Mouse (Mus musculus) cortical plate, adult 2 months (tissue): ENCODE measurements around the gene Actbl2.

ENCODE experiments used
- CTCF ChIP-seq: fragments of 200-500 bp; IDR thresholded peaks from 2 replicates; pipeline ENCODE4 v1.5.1; 2011; ENCODE audit warnings: mild to moderate bottlenecking, control low read depth, low read length; ENCODE audit not compliant: insufficient read depth; ENCODE audit errors: extremely low read depth
- POLR2A ChIP-seq: fragments of 200-500 bp; IDR thresholded peaks from 2 replicates; pipeline ENCODE4 v1.6.1; 2011; ENCODE audit warnings: mild to moderate bottlenecking, low read length, control low read depth; ENCODE audit not compliant: insufficient read depth; ENCODE audit errors: extremely low read depth

GRCm38 (mm10) chr13:111268992-111269391 is 14.2 kb downstream of the Actbl2 start:
- TF ChIP-seq POLR2A, result no peak
- no peak for TF ChIP-seq CTCF
